Mouse (Mus musculus): ENCODE measurements at regions not wholly inside any gene's neighbourhood (a gene's known extent, or its start where the extent isn't known, plus 50 kb on each side); places are given as distances from the start of the nearest gene placed in this dataset.
A peak's percentile ranks its signal among the peaks of the same experiment; 100 is the strongest.

GRCm38 (mm10) chr3:34593279-34593678 lies 56.9 kb upstream of the Sox2 start:
- Histone ChIP-seq H3K27ac (ENCODE audit: low read depth) (no peak overlapping the region), H3K36me3 (ENCODE audit: insufficient read depth) (no peaks in the 10 kb centered on the region), H3K9me3 (ENCODE audit: low read depth, low read length) (no peaks in the 10 kb centered on the region), H3K4me1 (ENCODE audit: insufficient read depth) (no peaks in the 10 kb centered on the region), H3K9ac (no peak overlapping the region), H3K27me3 (ENCODE audit: insufficient read depth, low read length) (no peaks in the 10 kb centered on the region), H3K4me2 (no peak overlapping the region), H3K4me3 (ENCODE audit: low read depth, low read length) (no peak overlapping the region)
- TF ChIP-seq CTCF (IDR thresholded peaks at IDR 0.05; ENCODE audit: low read depth) = no peak
- WGBS = 46% methylated on average over 4 of the region's 4 CpGs
- no peak for DNase-seq
- no peak for ATAC-seq (ENCODE audit: insufficient read depth)

GRCm38 (mm10) chr3:34577896-34578530 lies 72.2 kb upstream of the Sox2 start:
- Histone ChIP-seq H3K36me3 (ENCODE audit: insufficient read depth) (no peaks in the 10 kb centered on the region), H3K4me3 (ENCODE audit: low read depth, low read length) (no peak overlapping the region), H3K27ac (ENCODE audit: low read depth) (no peak overlapping the region), H3K4me1 (ENCODE audit: insufficient read depth) (no peaks in the 10 kb centered on the region), H3K9ac (no peak overlapping the region), H3K4me2 (no peak overlapping the region), H3K9me3 (ENCODE audit: low read depth, low read length) (no peaks in the 10 kb centered on the region), H3K27me3 (ENCODE audit: insufficient read depth, low read length) (no peaks in the 10 kb centered on the region)
- DNase-seq (no peak), ATAC-seq (ENCODE audit: insufficient read depth) (no peak)
- TF ChIP-seq CTCF (IDR thresholded peaks at IDR 0.05; ENCODE audit: low read depth) = no peak
- 56% methylated on average over 8 of the region's 8 CpGs for WGBS

GRCm38 (mm10) chr3:34577115-34577514 lies 73.1 kb upstream of the Sox2 start:
- WGBS = 70% methylated on average over 6 of the region's 6 CpGs

GRCm38 (mm10) chr3:34576159-34576558 lies 74.0 kb upstream of the Sox2 start:
- Histone ChIP-seq H3K9me3 (ENCODE audit: low read depth, low read length) (no peaks in the 10 kb centered on the region), H3K4me2 (no peak overlapping the region), H3K4me1 (ENCODE audit: insufficient read depth) (no peaks in the 10 kb centered on the region), H3K9ac (no peak overlapping the region), H3K27me3 (ENCODE audit: insufficient read depth, low read length) (no peaks in the 10 kb centered on the region), H3K27ac (ENCODE audit: low read depth) (no peak overlapping the region), H3K36me3 (ENCODE audit: insufficient read depth) (no peaks in the 10 kb centered on the region), H3K4me3 (ENCODE audit: low read depth, low read length) (no peak overlapping the region)
- no peak for ATAC-seq (ENCODE audit: insufficient read depth)
- 43% methylated on average over 11 of the region's 11 CpGs for WGBS
- no peak for DNase-seq
- TF ChIP-seq CTCF (IDR thresholded peaks at IDR 0.05; ENCODE audit: low read depth) = 0 out of 2 replicates have a peak, but pooled peaks have one; percentile 23

More at GRCm38 (mm10) chr3:34577115-34577514, 73.1 kb upstream of the Sox2 start:
- Histone ChIP-seq H3K4me1 (ENCODE audit: insufficient read depth) (no peaks in the 10 kb centered on the region), H3K4me3 (ENCODE audit: low read depth, low read length) (no peak overlapping the region), H3K4me2 (no peak overlapping the region), H3K27me3 (ENCODE audit: insufficient read depth, low read length) (no peaks in the 10 kb centered on the region), H3K27ac (ENCODE audit: low read depth) (no peak overlapping the region), H3K9ac (no peak overlapping the region), H3K9me3 (ENCODE audit: low read depth, low read length) (no peaks in the 10 kb centered on the region), H3K36me3 (ENCODE audit: insufficient read depth) (no peaks in the 10 kb centered on the region)
- DNase-seq (no peak), ATAC-seq (ENCODE audit: insufficient read depth) (no peak)
- TF ChIP-seq CTCF (IDR thresholded peaks at IDR 0.05; ENCODE audit: low read depth) = no peak

- H3K9ac ChIP-seq = no peak overlapping the region
- no peak overlapping the region for H3K4me2 ChIP-seq
- H3K4me1 ChIP-seq (ENCODE audit: insufficient read depth) = no peaks in the 10 kb centered on the region
- TF ChIP-seq CTCF (IDR thresholded peaks at IDR 0.05; ENCODE audit: low read depth) = no peak
- no peak overlapping the region for H3K4me3 ChIP-seq (ENCODE audit: low read depth, low read length)
- no peaks in the 10 kb centered on the region for H3K27me3 ChIP-seq (ENCODE audit: insufficient read depth, low read length)
- H3K36me3 ChIP-seq (ENCODE audit: insufficient read depth) = no peaks in the 10 kb centered on the region
- H3K27ac ChIP-seq (ENCODE audit: low read depth) = no peak overlapping the region
- no peak for DNase-seq
- ATAC-seq (ENCODE audit: insufficient read depth) = no peak
- no peaks in the 10 kb centered on the region for H3K9me3 ChIP-seq (ENCODE audit: low read depth, low read length)
- WGBS = 76% methylated on average over 9 of the region's 9 CpGs
Observed at GRCm38 (mm10) chr3:34574711-34575350, 75.4 kb upstream of the Sox2 start.

- Histone ChIP-seq H3K27ac (ENCODE audit: low read depth) (no peak overlapping the region), H3K27me3 (ENCODE audit: insufficient read depth, low read length) (no peaks in the 10 kb centered on the region), H3K4me1 (ENCODE audit: insufficient read depth) (no peaks in the 10 kb centered on the region), H3K9me3 (ENCODE audit: low read depth, low read length) (no peaks in the 10 kb centered on the region), H3K4me3 (ENCODE audit: low read depth, low read length) (no peak overlapping the region), H3K4me2 (no peak overlapping the region), H3K36me3 (ENCODE audit: insufficient read depth) (no peaks in the 10 kb centered on the region), H3K9ac (no peak overlapping the region)
- DNase-seq (no peak), ATAC-seq (ENCODE audit: insufficient read depth) (no peak)
- TF ChIP-seq CTCF (IDR thresholded peaks at IDR 0.05; ENCODE audit: low read depth) = no peak
- 89% methylated on average over 7 of the region's 7 CpGs for WGBS
Observed at GRCm38 (mm10) chr3:34573312-34573711, 76.9 kb upstream of the Sox2 start.

GRCm38 (mm10) chr3:34572081-34572480 lies 78.1 kb upstream of the Sox2 start:
- no peaks in the 10 kb centered on the region for H3K9me3 ChIP-seq (ENCODE audit: low read depth, low read length)
- H3K27me3 ChIP-seq (ENCODE audit: insufficient read depth, low read length) = no peaks in the 10 kb centered on the region
- H3K36me3 ChIP-seq (ENCODE audit: insufficient read depth) = no peaks in the 10 kb centered on the region
- no peak overlapping the region for H3K4me3 ChIP-seq (ENCODE audit: low read depth, low read length)
- no peak overlapping the region for H3K4me2 ChIP-seq
- 78% methylated on average over 6 of the region's 6 CpGs for WGBS
- no peak for ATAC-seq (ENCODE audit: insufficient read depth)
- no peaks in the 10 kb centered on the region for H3K4me1 ChIP-seq (ENCODE audit: insufficient read depth)
- no peak for TF ChIP-seq CTCF (IDR thresholded peaks at IDR 0.05; ENCODE audit: low read depth)
- H3K9ac ChIP-seq = no peak overlapping the region
- H3K27ac ChIP-seq (ENCODE audit: low read depth) = no peak overlapping the region
- DNase-seq = no peak

Measured in lung, embryonic 14.5 days (tissue).